14 mouse cellular contexts compared by ENCODE assay signal in the genomic region with DNA sequence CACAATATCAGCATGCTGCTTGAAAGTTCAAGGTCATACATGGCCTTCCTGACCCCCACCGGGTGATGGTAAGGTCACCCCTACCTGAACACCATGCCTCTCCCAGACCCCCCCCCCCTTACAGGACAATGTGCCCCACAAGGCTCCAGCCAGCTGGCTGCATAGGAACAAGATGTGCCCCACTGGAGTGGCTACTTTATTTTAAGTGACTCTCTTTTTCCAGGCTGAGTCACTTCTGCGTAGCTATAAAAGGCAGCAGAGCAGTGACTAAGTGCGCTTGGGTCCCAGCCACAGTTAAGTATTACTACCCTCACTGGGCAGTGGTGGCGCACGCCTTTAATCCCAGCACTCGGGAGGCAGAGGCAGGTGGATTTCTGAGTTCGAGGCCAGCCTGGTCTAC.
DNase-seq lines count a peak whose midpoint lies in the region; ATAC-seq and TF ChIP-seq lines count a peak whose summit lies in the region.
"Had no signal": no experiment of that assay in that cellular context is flagged by ENCODE, and none has a peak within 500 bp of the region (broad histone marks: within the 10 kb centered on the region; RNA-seq: fewer than 3 reads in every experiment).

No protein-coding gene starts in this region.

- peaks cover 5% of the 10 kb centered on the region; the same call in 1 of the 2 replicates for H3K36me3 ChIP-seq in heart, embryonic 15.5 days
- H3K36me3 ChIP-seq in intestine, postnatal 0 days (ENCODE audit: control insufficient read depth, insufficient read depth): peaks cover 14% of the 10 kb centered on the region

- H3K4me1 ChIP-seq in heart, embryonic 15.5 days (replicated peaks): peaks cover 44% of the 10 kb centered on the region
- H3K4me1 ChIP-seq in intestine, postnatal 0 days (replicated peaks; ENCODE audit: control insufficient read depth, insufficient read depth, low read length): no peaks in the 10 kb centered on the region

- no peaks in the 10 kb centered on the region for H3K27me3 ChIP-seq in heart, embryonic 15.5 days
- H3K27me3 ChIP-seq in intestine, postnatal 0 days (replicated peaks; ENCODE audit: control insufficient read depth, insufficient read depth, low read length): no peaks in the 10 kb centered on the region
- H3K27me3 ChIP-seq: forebrain, embryonic 15.5 days; lung, embryonic 15.5 days had no signal

- WGBS in heart, embryonic 15.5 days: 63% methylated on average over 7 of the region's 7 CpGs
- WGBS in intestine, postnatal 0 days: 87% methylated on average over 7 of the region's 7 CpGs

- no peak overlapping the region for H3K4me3 ChIP-seq in heart, embryonic 15.5 days
- no peak overlapping the region for H3K4me3 ChIP-seq in intestine, postnatal 0 days (ENCODE audit: low read depth, low read length)
- H3K4me3 ChIP-seq: forebrain, embryonic 15.5 days; limb, embryonic 10.5 days; lung, embryonic 15.5 days had no signal

- peak; percentile 57 to 80 for DNase-seq in heart, adult 18-20 months
- no peak for DNase-seq in heart, postnatal 14 days
- DNase-seq in 3T3-L1 (ENCODE audit: low read depth, low spot score): peak; percentile 83
- peak; percentile 67 for DNase-seq in adrenal gland, postnatal 14 days
- DNase-seq in embryo, embryonic 11 days: no peak
- no peak for DNase-seq in frontal cortex, postnatal 25 days (ENCODE audit: low spot score in 2 of 2)
- DNase-seq: kidney, postnatal 4 days had no signal

- no peak overlapping the region for H3K4me2 ChIP-seq in heart, embryonic 15.5 days
- H3K4me2 ChIP-seq in intestine, postnatal 0 days (replicated peaks; ENCODE audit: low read depth): no peak overlapping the region
- H3K4me2 ChIP-seq: forebrain, embryonic 15.5 days; lung, embryonic 15.5 days had no signal

- no peak for TF ChIP-seq CTCF in intestine, postnatal 0 days (IDR thresholded peaks at IDR 0.05; ENCODE audit: low read depth)

- peak; percentile 69 for ATAC-seq in heart, embryonic 15.5 days (replicated peaks; ENCODE audit: insufficient number of reproducible peaks, insufficient read depth, low FRiP score, low read depth)
- no peak for ATAC-seq in intestine, postnatal 0 days
- ATAC-seq: forebrain, embryonic 15.5 days; hindbrain, embryonic 16.5 days had no signal

- no peaks in the 10 kb centered on the region for H3K9me3 ChIP-seq in heart, embryonic 15.5 days (replicated peaks)
- no peaks in the 10 kb centered on the region for H3K9me3 ChIP-seq in intestine, postnatal 0 days (ENCODE audit: control insufficient read depth)
- H3K9me3 ChIP-seq: forebrain, embryonic 15.5 days; limb, embryonic 10.5 days; lung, embryonic 15.5 days had no signal

- peak overlapping the region; percentile 73 for H3K27ac ChIP-seq in heart, embryonic 15.5 days
- H3K27ac ChIP-seq in intestine, postnatal 0 days (ENCODE audit: low read depth, low read length): no peak overlapping the region
- H3K27ac ChIP-seq: forebrain, embryonic 15.5 days; limb, embryonic 10.5 days; lung, embryonic 15.5 days; stomach, postnatal 0 days had no signal

- intact Hi-C loops in heart, postnatal 14 days (cut with DNase I): no loop called here

- H3K9ac ChIP-seq in heart, embryonic 15.5 days: no peak overlapping the region
- no peak overlapping the region for H3K9ac ChIP-seq in intestine, postnatal 0 days (ENCODE audit: low read depth, low read length)
- H3K9ac ChIP-seq: forebrain, embryonic 15.5 days; lung, embryonic 15.5 days had no signal

Comparison
In these comparisons a context has a peak if more than half of its experiments do, and no peak if none do; other contexts are left out.
1. DNase-seq: peak in heart, adult 18-20 months (2 of 2), 3T3-L1 (single experiment) and adrenal gland, postnatal 14 days (single experiment); none in heart, postnatal 14 days (0 of 2), embryo, embryonic 11 days (single experiment) and frontal cortex, postnatal 25 days (0 of 2).